Mouse (Mus musculus) embryo, embryonic 10.5 days (tissue): ENCODE measurements around the gene Zfp704.

Experiments used
- DNase-seq: peaks from one replicate; pipeline ENCODE4 v3.0.0-alpha.2; 2015; ENCODE audit warnings: low spot score

Gene Zfp704

DNA sequence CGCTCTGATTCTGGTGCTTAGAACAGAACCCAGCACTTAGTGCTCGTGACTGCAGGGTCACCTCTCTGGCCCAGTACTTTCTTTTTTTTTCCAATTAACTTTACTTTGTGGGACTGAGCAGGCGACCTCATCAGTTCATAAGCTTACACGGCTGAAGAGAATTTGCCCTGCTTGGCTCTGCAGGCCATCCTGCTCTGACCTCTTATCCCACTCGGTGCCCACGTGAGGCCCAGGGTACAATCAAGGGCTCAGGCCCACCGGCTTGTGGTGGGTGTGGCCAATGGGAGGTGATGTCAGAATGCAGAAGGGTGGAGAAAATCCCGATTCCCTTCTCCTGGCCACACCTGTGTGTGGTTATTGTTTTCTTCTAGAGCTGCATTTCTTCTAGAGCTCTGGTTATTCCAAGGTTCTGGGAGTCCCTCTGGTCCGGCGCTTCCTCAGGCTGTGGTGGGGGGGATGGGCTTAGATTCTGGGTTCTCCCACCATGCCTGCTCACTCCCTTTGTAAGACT lies 153.4 kb downstream of the Zfp704 start:
- DNase-seq, result no peak

DNA sequence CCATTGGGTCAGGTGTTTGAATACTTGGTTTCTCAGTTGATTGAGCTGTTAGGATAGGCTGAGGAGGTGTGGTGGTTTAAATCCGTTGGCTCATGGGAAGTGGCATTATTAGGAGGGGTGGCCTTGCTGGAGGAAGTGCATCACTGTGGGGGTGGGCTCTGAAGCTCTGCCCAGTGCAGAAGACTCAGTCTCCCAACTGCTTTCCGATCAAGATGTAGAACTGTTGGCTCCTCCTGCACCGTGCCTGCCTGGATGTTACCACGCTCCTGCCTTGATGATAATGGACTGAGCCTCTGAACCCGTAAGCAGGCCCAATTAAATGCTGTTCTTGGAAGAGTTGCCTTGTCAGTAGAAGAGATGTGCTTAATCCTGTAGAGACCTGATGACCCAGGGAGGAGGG lies 154.5 kb downstream of the Zfp704 start:
- DNase-seq, result no peak

DNA sequence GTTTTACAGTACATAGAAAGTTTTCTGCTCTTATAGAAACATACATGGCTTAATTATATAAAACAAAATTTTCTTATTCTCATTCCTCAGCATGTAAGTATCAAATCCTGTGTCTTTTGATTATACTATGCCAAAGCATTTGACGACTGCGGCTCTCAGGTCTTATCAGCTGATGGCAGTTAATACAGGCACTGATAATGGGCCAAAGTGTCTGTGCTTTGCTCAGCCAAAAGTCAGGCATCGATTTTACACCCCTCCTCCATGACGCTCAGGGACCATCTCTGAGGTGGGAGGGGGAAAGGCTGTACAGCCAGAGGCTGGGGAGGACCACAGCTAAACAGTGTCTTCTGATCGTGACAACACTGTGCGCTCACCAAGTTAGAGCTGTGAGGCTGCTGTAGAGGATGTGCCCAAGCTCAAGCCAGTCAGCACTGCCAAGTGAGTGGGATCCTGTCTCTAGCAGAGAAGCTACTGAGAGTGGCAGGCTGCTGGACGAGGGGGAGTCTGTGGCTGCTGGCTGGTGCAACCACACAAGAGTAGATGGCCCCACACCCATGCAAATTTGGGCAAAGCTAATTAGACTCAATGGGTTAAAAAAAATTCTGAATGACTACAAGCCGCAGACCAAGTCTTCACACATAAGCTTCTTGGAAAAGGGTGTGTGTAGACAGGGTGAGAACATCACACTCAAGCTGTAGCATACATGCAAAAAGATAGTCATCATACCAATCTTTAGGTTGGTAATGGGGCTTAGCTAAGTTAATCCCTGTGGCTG lies 155.1 kb downstream of the Zfp704 start:
- DNase-seq, result no peak

DNA sequence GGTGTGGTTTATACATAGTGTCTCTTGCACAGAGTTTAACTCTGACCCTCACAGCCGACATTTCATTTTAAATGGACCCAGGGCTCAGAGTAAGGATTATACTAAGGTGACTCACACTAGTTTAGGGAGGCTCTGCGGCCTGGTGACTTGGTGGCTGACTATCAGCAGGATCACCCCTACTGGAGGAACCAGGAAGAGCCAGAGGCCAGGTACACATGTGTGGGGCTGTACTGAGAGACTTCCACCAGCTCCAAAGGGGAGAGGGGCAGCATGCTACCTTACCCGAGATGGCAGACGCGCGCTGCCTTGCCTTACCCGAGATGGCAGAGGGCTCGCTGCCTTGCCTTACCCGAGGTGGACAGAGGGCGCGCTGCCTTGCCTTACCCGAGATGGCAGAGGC lies 159.4 kb downstream of the Zfp704 start:
- DNase-seq, result no peak

DNA sequence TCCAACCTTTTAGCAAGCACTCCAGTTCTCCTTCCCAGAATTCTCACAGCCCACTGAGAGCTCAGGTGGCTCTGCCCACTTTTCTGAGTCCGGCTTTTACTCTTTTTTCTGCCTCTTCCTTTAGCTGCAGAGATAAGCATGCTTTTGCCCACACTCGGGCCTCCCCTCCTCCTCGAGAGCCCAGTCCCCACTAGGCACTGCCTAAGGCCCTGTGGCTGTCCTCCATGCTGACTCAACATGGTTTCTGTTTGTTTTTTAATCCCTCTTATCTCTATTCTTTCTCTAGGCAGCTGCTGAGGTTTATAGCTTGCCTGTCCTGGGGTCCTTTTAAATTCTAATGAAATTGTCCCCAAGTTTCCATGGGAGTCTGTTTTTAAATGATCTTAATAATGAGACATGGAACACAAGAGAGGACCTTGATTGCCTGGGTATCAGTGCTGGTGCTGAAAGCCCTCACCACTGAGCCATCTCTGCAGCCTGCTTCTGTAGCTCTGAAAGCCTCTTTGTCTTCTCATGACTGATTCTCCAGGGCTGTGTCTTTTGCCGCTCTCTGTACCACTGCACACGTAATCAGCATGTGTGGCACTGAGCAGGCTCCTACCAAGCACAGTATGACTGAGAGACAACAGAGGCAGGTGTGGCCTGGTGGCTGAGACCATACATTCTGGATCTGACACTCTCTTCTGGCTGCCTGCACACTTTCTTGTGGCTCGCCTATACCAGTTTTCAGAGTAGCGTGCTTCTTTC lies 160.5 kb downstream of the Zfp704 start:
- DNase-seq, result no peak

DNA sequence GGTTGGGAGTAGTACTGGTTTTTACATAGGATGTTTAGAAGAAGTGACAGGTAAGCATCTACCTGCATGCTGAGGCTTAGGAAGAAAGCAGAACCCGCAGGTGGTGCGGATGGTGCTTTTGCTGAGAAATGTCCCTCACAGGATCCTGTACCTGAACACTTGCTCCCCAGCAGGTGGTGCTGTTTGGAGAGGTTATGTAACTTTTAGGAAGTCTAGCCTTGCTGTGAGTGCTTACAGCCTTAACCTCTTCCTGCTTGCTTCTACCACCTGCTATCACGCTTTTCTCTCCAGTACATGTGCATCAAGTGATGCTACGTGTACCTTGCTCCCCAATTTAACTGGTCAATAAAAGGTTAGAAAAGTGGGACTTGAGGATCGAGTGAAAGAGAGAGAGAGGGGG lies 161.3 kb downstream of the Zfp704 start:
- no peak for DNase-seq

DNA sequence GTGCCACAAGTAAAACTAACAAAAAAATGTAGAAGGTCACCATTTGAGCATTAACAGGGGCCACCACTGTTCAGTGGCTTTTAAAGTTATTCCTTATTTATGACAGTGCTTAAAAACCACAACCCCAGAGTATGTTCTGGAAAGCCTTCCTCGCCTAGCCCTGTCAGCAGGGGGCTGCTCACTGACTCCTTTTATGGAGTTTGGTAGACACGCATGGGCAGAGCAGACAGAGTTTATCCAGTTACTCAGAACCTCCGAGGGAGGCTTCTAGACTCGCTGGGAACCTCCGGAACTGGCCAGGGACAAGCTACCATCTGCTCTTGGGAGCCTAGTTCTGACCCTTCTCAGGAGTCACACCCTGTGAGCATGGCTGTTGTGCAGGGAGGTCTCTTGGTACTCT lies 165.3 kb downstream of the Zfp704 start:
- DNase-seq, result no peak

DNA sequence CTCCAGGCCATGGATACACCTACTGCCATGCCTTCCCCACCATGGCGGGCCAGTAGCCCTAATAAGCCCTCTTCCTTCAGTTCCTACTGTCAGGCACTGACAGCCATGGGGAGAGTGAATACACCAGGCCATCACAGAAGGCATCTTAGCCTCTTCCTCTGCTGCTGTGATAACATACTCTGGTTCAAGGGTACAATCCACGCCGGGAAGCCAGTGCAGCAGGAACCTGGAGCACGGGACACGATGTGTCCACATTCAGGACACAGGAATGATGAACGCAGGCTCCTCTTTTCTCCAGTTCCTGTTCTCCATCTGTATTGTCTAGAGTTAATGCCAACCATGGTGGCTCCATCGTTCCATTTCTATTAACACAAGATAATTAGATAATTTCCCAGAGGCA lies 165.9 kb downstream of the Zfp704 start:
- no peak for DNase-seq

DNA sequence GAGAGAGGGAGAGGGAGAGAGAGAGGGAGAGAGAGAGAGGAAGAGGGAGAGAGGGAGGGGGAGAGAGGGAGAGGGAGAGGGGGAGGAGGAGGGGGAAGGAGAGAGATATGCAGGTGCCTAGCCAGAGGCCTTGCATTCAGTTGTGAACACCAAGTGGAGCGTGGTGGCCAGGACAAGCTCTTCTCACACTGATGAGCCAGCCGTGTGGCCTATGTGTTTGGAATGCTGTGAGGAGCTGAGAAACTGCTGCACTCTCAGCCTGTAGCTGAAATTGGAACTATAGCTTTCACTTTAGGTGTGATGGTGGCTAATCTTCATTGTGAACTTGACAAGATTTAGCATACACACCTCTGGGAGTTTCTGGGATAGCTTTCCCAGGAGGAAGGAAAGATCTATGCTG lies 166.4 kb downstream of the Zfp704 start:
- DNase-seq, result no peak

DNA sequence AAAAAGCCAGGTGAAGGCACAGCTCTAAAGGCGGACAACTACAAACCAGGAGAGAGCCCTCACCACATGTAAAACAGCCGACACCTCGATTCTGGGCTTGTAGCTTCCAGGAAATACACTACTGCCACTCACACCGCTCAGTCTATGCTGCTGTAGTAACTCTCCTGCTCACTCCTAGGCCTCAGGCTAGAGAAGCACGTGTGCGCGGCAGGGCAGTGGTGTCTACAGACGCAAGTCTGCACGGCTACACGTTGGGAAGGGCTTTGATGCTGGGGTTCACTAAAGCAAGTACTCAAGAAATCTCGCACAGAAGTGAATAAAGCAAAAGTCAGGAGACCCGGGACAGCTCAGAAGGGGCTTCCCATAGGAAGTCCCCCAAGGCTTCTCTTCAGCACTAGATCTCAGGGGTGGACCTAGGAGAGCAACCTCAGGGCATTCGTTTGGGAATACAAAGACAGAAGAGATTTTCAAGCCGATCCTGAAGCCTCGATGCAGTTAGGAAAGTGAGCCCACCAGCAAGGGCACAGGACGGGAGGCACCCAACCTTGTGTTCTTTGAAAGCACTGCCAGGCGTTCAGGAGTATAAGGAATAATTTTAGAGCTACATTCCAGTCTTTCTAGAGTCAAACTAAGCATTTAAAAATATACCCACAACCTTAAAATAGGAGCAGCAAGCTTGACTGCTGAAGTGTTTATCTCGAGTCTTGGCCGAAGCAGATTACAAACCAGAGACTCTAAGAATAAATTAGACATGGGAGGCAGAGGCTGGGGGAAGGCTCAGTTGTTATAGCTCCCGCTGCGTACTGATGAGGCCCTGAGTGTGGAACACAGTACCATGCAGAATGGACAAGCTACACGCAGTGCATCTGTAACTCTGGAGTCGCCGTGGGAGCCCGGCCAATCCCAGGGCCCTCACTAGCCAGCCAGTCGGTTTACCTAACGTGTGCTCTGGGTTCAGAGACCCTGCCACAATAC lies 168.0 kb downstream of the Zfp704 start:
- DNase-seq, result no peak

DNA sequence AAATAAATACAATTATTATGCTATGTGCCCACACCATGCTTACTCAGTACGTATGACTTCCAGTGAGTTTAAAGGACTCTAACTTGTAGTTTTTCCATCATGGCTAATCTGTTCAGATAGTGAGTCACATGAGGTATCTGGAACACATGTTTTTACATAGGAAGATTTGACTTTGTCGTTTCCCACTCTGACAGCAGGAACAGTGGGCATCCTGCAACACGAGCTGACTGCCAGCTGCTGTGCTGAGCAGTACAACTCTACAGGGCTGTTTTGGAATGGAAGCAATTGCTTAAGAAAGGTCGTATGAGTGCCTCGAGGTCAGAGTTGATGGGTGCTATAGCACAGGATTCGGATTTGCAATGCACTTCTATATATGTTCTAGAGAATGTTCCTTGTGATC lies 169.4 kb downstream of the Zfp704 start:
- no peak for DNase-seq

DNA sequence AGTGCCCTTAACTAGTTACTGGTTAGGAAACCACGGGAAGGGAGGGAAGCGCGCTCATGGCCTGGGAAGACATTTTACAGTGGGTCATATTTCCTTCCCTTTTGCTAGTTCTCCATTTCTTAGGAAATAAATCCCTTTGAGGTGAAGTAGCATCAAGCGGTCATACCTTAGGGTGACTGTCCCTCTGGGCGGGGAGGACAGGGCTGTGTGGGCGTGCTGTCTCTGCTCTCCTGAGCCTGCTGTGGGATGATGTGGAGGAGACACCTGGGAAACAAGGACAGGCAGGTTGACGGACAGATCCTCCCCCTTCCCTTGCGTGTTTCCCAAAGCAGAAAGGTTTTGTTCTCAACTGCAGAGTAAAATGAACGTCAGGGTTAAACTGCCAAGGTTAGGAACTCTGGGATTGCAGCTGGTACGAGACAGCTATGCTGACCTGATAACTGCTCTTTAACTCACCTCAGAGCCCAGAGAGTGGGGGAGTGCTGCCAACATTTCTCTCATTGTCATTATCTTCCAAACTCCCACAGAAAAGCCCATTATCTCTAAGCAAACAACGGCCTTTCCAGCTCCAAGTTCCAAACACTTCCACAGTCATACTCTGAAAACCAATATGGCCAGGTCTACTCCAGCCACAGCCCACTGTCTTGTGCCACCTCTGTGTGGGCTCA lies 170.1 kb downstream of the Zfp704 start:
- DNase-seq, result no peak

DNA sequence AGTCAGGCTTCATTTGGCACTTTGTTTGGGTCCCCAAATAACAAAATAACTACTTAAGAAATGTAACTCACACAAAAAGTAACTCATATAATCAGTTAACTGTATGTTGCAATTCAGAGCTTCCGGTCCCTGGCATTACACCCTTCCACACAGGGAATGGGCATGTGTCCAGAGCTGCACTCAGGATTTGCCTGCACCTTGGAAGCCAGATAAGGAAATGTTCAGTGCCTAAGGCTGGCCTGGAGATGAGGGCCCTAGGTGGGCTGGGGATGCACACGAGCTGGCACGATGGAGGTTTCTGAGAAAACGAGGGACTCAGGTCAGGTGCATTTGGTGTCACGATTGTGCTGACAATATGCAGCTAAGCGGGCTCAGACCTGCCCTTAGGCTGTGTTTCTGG lies 173.6 kb downstream of the Zfp704 start:
- no peak for DNase-seq

DNA sequence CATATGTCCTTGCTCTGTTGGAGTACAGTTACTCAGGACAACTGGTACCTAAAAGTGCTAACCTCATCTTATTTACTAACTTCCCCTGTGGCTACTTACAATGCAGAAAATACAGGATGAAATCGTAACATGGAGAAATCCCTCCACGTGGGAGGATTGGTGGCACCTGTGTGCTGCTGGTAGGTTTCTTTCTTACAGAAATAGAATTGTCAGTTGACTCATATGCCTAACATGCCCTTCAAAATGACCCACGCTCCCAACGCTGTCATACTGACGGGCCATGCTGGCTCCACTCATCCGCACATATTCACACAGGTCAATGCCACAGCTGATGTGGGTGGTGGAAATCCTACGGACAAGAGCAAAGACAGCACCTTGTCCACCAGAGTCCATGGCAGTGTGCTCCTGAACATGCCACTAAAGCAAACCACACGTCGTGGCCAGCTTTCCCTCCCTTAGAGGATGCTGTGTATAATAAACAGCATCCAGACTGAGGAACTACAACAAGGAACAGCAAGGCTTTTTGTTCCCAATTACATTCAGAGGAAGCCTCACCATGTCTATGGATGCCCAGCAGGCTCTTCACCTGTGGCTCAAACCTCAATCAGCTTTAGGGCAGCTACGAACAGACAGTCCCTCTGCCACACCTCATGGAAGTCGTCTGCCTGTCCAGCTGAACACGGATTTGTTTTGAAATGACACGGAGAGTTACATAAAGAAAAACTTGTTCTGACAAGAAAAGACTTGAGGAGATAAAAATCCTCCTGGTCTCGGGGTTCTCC lies 175.3 kb downstream of the Zfp704 start:
- DNase-seq, result no peak

DNA sequence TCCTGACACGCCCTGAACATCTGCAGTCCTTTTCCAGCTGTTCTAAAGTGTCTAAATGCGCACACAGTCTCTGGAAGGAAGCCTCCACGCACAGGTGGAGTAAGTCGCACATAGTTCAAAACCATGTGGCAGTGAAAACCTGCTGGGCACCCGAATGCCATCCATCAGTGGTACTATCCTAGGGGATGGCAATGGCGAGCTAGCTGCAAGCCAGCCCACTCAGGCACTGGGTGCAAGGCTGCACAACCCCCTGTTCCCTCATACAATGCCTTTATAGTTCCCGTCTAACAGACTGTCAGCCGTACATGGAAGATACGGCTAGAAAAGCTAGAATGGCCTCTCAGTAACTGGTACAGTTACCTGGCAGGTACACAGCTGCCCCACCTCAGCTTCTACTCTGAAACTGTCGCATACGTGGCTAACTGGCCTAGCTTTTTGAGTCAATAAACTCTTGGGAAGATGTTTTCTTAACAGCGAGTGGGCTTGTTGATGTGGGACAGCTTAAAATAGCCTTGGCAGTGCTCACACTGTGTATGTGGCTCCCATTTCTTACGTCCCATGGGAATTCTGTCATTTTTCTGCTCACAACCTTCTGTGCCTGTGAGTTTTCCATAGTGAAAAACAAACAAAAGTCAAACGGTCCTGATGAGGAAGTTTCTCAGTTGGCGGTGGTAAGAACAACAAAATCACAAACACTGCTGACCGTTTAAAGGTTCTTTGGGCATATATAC lies 176.9 kb downstream of the Zfp704 start:
- no peak for DNase-seq

DNA sequence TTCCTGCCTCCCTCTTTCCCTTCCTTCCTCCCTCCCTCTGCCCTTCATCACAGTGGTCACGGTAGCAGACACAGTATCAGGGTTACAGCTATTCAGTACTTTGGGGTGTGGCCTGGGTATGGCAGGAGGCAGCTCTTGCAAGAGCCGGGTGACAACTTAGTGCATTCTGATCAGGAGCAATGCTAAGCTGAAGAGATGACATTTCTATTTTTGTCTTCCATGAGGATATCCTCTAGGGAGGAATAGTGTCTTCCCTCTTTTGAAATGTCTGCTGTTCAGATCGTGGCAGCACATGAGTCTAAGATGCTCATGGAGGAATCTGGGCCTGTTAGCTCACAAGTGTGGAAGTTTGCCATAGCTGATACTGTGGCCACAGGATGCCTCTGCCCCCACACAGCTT lies 177.7 kb downstream of the Zfp704 start:
- DNase-seq, result no peak

DNA sequence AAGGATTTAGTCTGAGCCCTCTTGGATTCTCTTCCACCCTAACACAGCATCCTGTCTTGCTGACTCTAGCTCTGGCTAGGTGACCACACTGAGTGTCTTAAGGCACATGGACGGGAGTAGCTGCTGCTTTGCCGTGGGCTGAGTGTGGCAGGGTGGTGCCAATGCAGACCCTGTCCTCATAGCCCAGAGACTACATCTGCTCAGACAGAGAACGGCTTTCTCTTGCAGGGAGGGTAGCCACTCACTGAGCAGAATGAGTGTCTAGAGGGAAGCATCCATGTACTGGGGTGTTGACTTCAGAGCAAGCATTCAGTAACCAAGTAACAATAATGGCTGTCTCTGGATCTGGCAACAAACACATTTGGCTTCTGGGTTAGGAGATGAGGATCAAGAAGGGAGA lies 179.9 kb downstream of the Zfp704 start:
- DNase-seq, result no peak

DNA sequence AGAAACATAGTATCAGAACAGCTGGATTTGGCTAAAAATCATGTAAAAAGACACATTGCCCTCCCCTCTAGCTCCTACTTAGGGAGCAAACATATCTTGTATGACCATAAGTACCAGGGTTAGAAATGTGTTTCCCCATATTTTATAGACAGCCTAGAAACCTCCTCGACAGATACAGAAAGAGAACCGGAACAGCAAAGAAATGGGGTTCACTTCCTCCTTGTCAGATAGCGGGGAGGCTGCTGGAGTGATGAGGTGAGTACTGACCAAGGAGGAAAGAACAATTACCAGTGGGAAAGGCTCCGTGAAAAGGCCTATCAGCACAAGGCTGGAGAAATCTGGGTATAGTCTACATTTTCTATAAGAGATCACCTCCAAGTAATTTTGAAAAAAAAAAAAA lies 182.1 kb downstream of the Zfp704 start:
- no peak for DNase-seq

DNA sequence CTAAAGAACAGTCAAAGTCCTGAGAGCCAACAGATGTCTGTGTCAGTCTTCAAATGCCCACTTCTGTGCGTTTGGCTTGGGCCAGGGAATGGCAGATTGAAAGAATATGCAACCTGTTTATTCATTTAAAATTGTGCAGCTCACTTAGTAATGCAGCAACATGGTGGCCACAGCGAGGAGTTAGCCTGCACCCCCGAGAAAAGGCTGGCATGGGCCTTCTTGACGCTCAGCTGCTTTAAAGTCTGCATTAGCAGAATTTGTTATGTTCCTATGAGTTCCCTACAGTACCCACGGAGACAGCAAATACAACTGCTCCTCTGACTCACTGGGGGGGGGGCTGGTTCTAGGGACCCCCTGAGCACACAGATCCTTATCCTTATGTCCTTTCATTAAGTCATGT lies 184.2 kb downstream of the Zfp704 start:
- DNase-seq, result no peak

DNA sequence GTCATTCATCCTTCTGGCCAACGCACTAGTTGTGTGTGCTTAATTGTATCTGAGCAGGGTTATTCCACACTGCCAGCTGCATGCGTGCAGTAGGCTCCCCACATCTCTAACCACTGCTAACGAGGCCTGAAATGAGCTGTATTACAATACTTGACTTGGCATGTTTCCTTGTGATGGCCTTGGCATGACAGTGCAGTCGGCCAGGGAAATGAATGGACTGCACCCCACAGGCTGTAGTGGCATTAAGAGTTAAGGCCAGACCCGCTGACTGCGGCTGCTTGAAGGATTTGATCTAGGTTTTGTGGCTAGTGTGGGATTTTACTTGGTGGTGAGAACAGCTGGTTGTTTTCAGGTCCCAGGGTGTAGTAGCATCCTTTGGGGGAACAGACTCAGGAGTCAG lies 185.2 kb downstream of the Zfp704 start:
- no peak for DNase-seq
